Mouse (Mus musculus) cerebellum, postnatal 14 days (tissue): ENCODE results near the gene Arnt.
"Not testable (repeated sequence)": the region's sequence is repeated elsewhere in the genome, so short reads cannot be mapped to it uniquely, and the experiment has no call there.

Source experiments
- DNase-seq, 2 experiments: peaks; one replicate each; pipeline ENCODE4 v3.0.0; 2021; ENCODE audit warnings: mixed read lengths in 2 of 2

The Arnt gene

GRCm38 (mm10) chr3:95529814-95530213 lies 95.6 kb downstream of the Arnt start:
- no peak for DNase-seq

- no peak for DNase-seq
Observed at GRCm38 (mm10) chr3:95531025-95531424, 96.8 kb downstream of the Arnt start.

- no peak for DNase-seq
Observed at GRCm38 (mm10) chr3:95533364-95533763, 99.2 kb downstream of the Arnt start.

- no peak for DNase-seq
Observed at GRCm38 (mm10) chr3:95534927-95535326, 100.7 kb downstream of the Arnt start.

GRCm38 (mm10) chr3:95538936-95539335 lies 104.7 kb downstream of the Arnt start:
- DNase-seq: no peak

- DNase-seq: no peak
Observed at GRCm38 (mm10) chr3:95539837-95540236, 105.6 kb downstream of the Arnt start.

DNA sequence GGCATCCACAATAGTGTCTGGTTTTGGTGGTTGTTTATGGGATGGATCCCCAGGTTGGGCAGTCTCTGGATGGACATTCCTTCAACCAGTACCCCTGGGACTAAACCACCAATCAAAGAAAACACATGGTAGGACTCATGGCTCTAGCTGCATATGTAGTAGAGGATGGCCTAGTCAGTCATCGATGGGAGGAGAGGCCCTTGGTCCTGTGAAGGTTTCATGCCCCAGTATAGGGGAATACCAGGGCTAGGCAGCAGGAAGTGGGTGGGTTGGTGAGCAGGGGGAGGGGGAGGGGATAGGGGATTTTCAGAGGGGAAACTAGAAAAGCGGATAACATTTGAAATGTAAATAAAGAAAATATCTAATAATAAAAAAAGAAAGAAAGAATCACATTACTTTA lies 107.0 kb downstream of the Arnt start:
- not testable (repeated sequence) for DNase-seq

GRCm38 (mm10) chr3:95542171-95542570 lies 108.0 kb downstream of the Arnt start:
- no peak for DNase-seq

DNA sequence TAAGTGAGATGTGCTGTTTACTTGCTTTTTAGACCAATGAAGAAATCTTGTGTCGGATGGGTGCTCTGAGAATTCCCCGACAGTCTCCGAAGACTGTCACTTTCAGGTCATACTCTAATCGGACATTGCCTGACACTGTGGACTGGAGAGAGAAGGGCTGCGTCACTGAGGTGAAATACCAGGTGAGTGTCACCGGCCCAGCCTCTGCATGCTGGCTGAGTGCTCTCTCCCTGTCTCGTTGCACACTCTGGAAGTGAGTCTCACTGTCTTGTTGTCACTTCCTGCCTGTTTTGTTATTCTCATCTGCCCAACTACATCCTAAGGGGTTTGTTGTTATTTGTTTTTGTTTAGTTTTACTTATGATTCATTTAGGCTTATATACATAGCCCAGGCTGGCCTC lies 108.8 kb downstream of the Arnt start:
- DNase-seq: no peak
